Mouse (Mus musculus) midbrain, embryonic 11.5 days (tissue): ENCODE results near the gene Pigl. TPM values are rescaled to one million over a fixed set of nuclear protein-coding genes. Genes with fewer than 3 reads are reported as not detected.
A peak's percentile ranks its signal among the peaks of the same experiment; 100 is the strongest.

Source experiments
- ATAC-seq: fragments of 200-750 bp; cut with Nextera tagmentation; 2 replicates; pipeline ENCODE4 v1.8.0; 2017; ENCODE audit warnings: moderate TSS enrichment, moderate library complexity; ENCODE audit not compliant: low FRiP score
- DNase-seq: peaks from one replicate; pipeline ENCODE4 v3.0.0; 2015; ENCODE audit warnings: low spot score; ENCODE audit errors: missing footprints
- H3K27ac ChIP-seq: fragments of 300-500 bp; sonication (generic); 2 replicates; pipeline ENCODE4 v1.5.1; 2014; ENCODE audit warnings: low read depth, low read length
- H3K27me3 ChIP-seq: fragments of 300-500 bp; sonication (generic); 2 replicates; pipeline ENCODE4 v1.6.1; 2014; ENCODE audit warnings: mild to moderate bottlenecking, low read length, moderate library complexity, mixed read lengths; ENCODE audit not compliant: control insufficient read depth, insufficient read depth
- H3K36me3 ChIP-seq: fragments of 300-500 bp; sonication (generic); 2 replicates; pipeline ENCODE4 v1.6.1; 2014; ENCODE audit warnings: mild to moderate bottlenecking, low read length, moderate library complexity, mixed read lengths; ENCODE audit not compliant: control insufficient read depth, insufficient read depth
- H3K4me1 ChIP-seq: fragments of 300-500 bp; sonication (generic); 2 replicates; pipeline ENCODE4 v1.6.1; 2014; ENCODE audit warnings: low read length; ENCODE audit not compliant: control insufficient read depth, insufficient read depth
- H3K4me2 ChIP-seq: fragments of 300-500 bp; sonication (generic); 2 replicates; pipeline ENCODE4 v1.6.1; 2014; ENCODE audit warnings: mild to moderate bottlenecking, moderate library complexity
- H3K4me3 ChIP-seq: fragments of 300-500 bp; sonication (generic); 2 replicates; pipeline ENCODE4 v1.5.1; 2014; ENCODE audit warnings: low read depth, low read length
- H3K9ac ChIP-seq: fragments of 300-500 bp; sonication (generic); 2 replicates; pipeline ENCODE4 v1.6.1; 2014; ENCODE audit warnings: low read length
- H3K9me3 ChIP-seq: fragments of 300-500 bp; sonication (generic); 2 replicates; pipeline ENCODE4 v1.6.1; 2016; ENCODE audit warnings: low read length; ENCODE audit not compliant: control insufficient read depth
- WGBS: fragments of 180-500 bp; shearing (Covaris S2); extraction: QIAGEN DNeasy Blood & Tissue Kit; methylation state at CpG from one replicate; pipeline ENCODE4 v1.1.7; 2014; 5-methylcytosine and 5-hydroxymethylcytosine counted together
- polyA plus RNA-seq: library from polyadenylated mRNA; unstranded; fragments of >200 nt; fragmentation: Nextera tagmentation; extraction: Ambion mirVana; gene quantifications from 2 replicates; pipeline ENCODE4 v1.2.1, GENCODE M21; 2014

The Pigl gene
- 15.4 and 15.9 TPM in 2 replicates for polyA plus RNA-seq

GRCm38 (mm10) chr11:62458276-62458724 lies at the start of gene Pigl, which contains the start of gene Ncor1:
Gene Pigl (plus strand): TSS chr11:62458460.
Gene Ncor1 (minus strand): TSS chr11:62458541.
- peaks cover 9% of the 10 kb centered on the region; the same call in 1 of the 2 replicates for H3K4me1 ChIP-seq
- H3K9ac ChIP-seq: peak within 1 kb of the TSS; percentile 99
- no peaks in the 10 kb centered on the region for H3K27me3 ChIP-seq
- H3K27ac ChIP-seq: peak within 1 kb of the TSS; percentile 98
- DNase-seq (peak; percentile 98), ATAC-seq (peak; percentile 64)
- no peaks in the 10 kb centered on the region for H3K9me3 ChIP-seq
- no peaks in the 10 kb centered on the region for H3K36me3 ChIP-seq
- H3K4me2 ChIP-seq: peak within 1 kb of the TSS; percentile 88
- under 1% methylated on average over 33 of the region's 33 CpGs for WGBS
- H3K4me3 ChIP-seq: peak within 1 kb of the TSS; percentile 95

- no peak overlapping the region for H3K4me2 ChIP-seq
- no peaks in the 10 kb centered on the region for H3K4me1 ChIP-seq
- DNase-seq: no peak
- H3K9ac ChIP-seq: no peak overlapping the region
- WGBS: 83% methylated on average over 2 of the region's 2 CpGs
- ATAC-seq: no peak
- H3K27me3 ChIP-seq: no peaks in the 10 kb centered on the region
- H3K4me3 ChIP-seq: no peak overlapping the region
- H3K9me3 ChIP-seq: no peaks in the 10 kb centered on the region
- no peak overlapping the region for H3K27ac ChIP-seq
- no peaks in the 10 kb centered on the region for H3K36me3 ChIP-seq
These were observed 49.4 kb upstream of the Pigl start for GRCm38 (mm10) chr11:62408848-62409247.

- Histone ChIP-seq H3K9ac (no peak overlapping the region), H3K9me3 (no peaks in the 10 kb centered on the region), H3K27me3 (no peaks in the 10 kb centered on the region), H3K4me1 (no peaks in the 10 kb centered on the region), H3K36me3 (no peaks in the 10 kb centered on the region), H3K27ac (no peak overlapping the region), H3K4me3 (no peak overlapping the region), H3K4me2 (no peak overlapping the region)
- no peak for DNase-seq
- 97% methylated on average over 1 of the region's 1 CpGs for WGBS
- no peak for ATAC-seq
These were observed 48.6 kb upstream of the Pigl start for GRCm38 (mm10) chr11:62409611-62410010.

GRCm38 (mm10) chr11:62415026-62415425 lies 43.2 kb upstream of the Pigl start:
- Histone ChIP-seq H3K9ac (no peak overlapping the region), H3K9me3 (no peaks in the 10 kb centered on the region), H3K27ac (no peak overlapping the region), H3K4me2 (no peak overlapping the region), H3K27me3 (no peaks in the 10 kb centered on the region), H3K36me3 (peaks cover 6% of the 10 kb centered on the region), H3K4me3 (no peak overlapping the region), H3K4me1 (no peaks in the 10 kb centered on the region)
- no peak for DNase-seq
- no peak for ATAC-seq
- WGBS: 95% methylated on average over 4 of the region's 4 CpGs

GRCm38 (mm10) chr11:62424525-62424924 lies 33.7 kb upstream of the Pigl start:
- no peak for DNase-seq
- Histone ChIP-seq H3K27me3 (no peaks in the 10 kb centered on the region), H3K36me3 (peaks cover 3% of the 10 kb centered on the region; the same call in 1 of the 2 replicates), H3K4me3 (no peak overlapping the region), H3K4me1 (no peaks in the 10 kb centered on the region), H3K4me2 (no peak overlapping the region), H3K9me3 (no peaks in the 10 kb centered on the region), H3K27ac (no peak overlapping the region), H3K9ac (no peak overlapping the region)
- ATAC-seq: no peak
- 89% methylated on average over 2 of the region's 2 CpGs for WGBS

- Histone ChIP-seq H3K4me3 (no peak overlapping the region), H3K27ac (no peak overlapping the region), H3K9ac (no peak overlapping the region), H3K27me3 (no peaks in the 10 kb centered on the region), H3K9me3 (no peaks in the 10 kb centered on the region), H3K4me1 (no peaks in the 10 kb centered on the region), H3K36me3 (peaks cover 3% of the 10 kb centered on the region; the same call in 1 of the 2 replicates), H3K4me2 (no peak overlapping the region)
- DNase-seq: no peak
- no peak for ATAC-seq
- 85% methylated on average over 5 of the region's 5 CpGs for WGBS
These were observed 32.0 kb upstream of the Pigl start for GRCm38 (mm10) chr11:62426266-62426665.

GRCm38 (mm10) chr11:62427105-62427504 lies 31.2 kb upstream of the Pigl start:
- Histone ChIP-seq H3K4me2 (no peak overlapping the region), H3K9me3 (no peaks in the 10 kb centered on the region), H3K27me3 (no peaks in the 10 kb centered on the region), H3K4me1 (no peaks in the 10 kb centered on the region), H3K36me3 (peaks cover 3% of the 10 kb centered on the region; the same call in 1 of the 2 replicates), H3K4me3 (no peak overlapping the region), H3K27ac (no peak overlapping the region), H3K9ac (no peak overlapping the region)
- ATAC-seq (no peak), DNase-seq (no peak)
- WGBS: 82% methylated on average over 2 of the region's 3 CpGs

- Histone ChIP-seq H3K9me3 (no peaks in the 10 kb centered on the region), H3K4me3 (no peak overlapping the region), H3K4me2 (no peak overlapping the region), H3K9ac (no peak overlapping the region), H3K4me1 (no peaks in the 10 kb centered on the region), H3K27ac (no peak overlapping the region), H3K36me3 (peaks cover 7% of the 10 kb centered on the region; the same call in 1 of the 2 replicates), H3K27me3 (no peaks in the 10 kb centered on the region)
- ATAC-seq (no peak), DNase-seq (no peak)
- 98% methylated on average over 2 of the region's 2 CpGs for WGBS
These were observed 26.0 kb upstream of the Pigl start for GRCm38 (mm10) chr11:62432211-62432610.

GRCm38 (mm10) chr11:62440670-62441315 lies 17.5 kb upstream of the Pigl start:
- DNase-seq: no peak
- peaks cover 4% of the 10 kb centered on the region; the same call in 1 of the 2 replicates for H3K36me3 ChIP-seq
- 95% methylated on average over 9 of the region's 9 CpGs for WGBS

More at GRCm38 (mm10) chr11:62440670-62441315, 17.5 kb upstream of the Pigl start:
- Histone ChIP-seq H3K9ac (no peak overlapping the region), H3K9me3 (no peaks in the 10 kb centered on the region), H3K4me2 (no peak overlapping the region), H3K27ac (no peak overlapping the region), H3K27me3 (no peaks in the 10 kb centered on the region), H3K4me3 (no peak overlapping the region), H3K4me1 (no peaks in the 10 kb centered on the region)
- no peak for ATAC-seq
